Mouse (Mus musculus) heart, adult 8-10 months (tissue): ENCODE results near the gene Ccdc130. TPM values are rescaled to one million over a fixed set of nuclear protein-coding genes. Genes with fewer than 3 reads are reported as not detected.
A peak's percentile ranks its signal among the peaks of the same experiment; 100 is the strongest.

Source experiments
- microRNA-seq: library from miRNA; unstranded; fragments of <30 nt; microRNA quantifications from one replicate; pipeline ENCODE4 v1.2.0, GENCODE M21; 2022
- total RNA-seq, 4 experiments: library from RNA; stranded (reverse); gene quantifications; 2 replicates each; pipeline ENCODE4 v1.2.4; 2022

The Ccdc130 gene
- total RNA-seq, 4 experiments from 2014 or later, result 7.5 to 12.3 (median 9.8) TPM

Small RNAs within 50 kb of the gene (microRNA-seq; reads per million reads assigned to microRNA genes)
- 50,228 reads per million, percentile 98 among the genes with 10 or more reads in this experiment for gene Mir23a
- gene Mir24-2, result not detected
- 3,401 reads per million, percentile 91 among the genes with 10 or more reads in this experiment for gene Mir27a
- not detected for gene Mir3074-2

Other genes with a start within 250 kb of the Ccdc130 start
- gene Palm3, start 248.9 kb downstream of the Ccdc130 start, total RNA-seq, result under 1 TPM; 0.11 to 0.41 (median 0.23) TPM
- 1 to 10 TPM; 2.7 to 4.5 (median 3.1) TPM for gene Il27ra, start 227.8 kb downstream of the Ccdc130 start, total RNA-seq
- gene Rln3, start 225.4 kb downstream of the Ccdc130 start, total RNA-seq, result not detected
- gene Gm10643, start 205.2 kb downstream of the Ccdc130 start, total RNA-seq, result 1 to 10 TPM; 4.6 to 7.5 (median 5.4) TPM
- 10 to 100 TPM in 1 of 4 experiments, 1 to 10 TPM in 3; 6.7 to 10.0 (median 9.2) TPM for gene Rfx1, start 203.5 kb downstream of the Ccdc130 start, total RNA-seq
- gene Dcaf15, start 165.6 kb downstream of the Ccdc130 start, total RNA-seq, result 1 to 10 TPM; 6.3 to 8.2 (median 8.0) TPM
- gene Podnl1, start 144.4 kb downstream of the Ccdc130 start, total RNA-seq, result under 1 TPM in 2 of 4 experiments, not detected in 2; 0.11 TPM
- gene Cc2d1a, start 122.4 kb downstream of the Ccdc130 start, total RNA-seq, result 10 to 100 TPM; 10.9 to 14.6 (median 12.3) TPM
- 1 to 10 TPM in 1 of 4 experiments, under 1 TPM in 3; 0.17 to 1.2 (median 0.31) TPM for gene 4930432K21Rik, start 122.4 kb downstream of the Ccdc130 start, total RNA-seq
- 1 to 10 TPM in 3 of 4 experiments, under 1 TPM in 1; 0.98 to 1.7 (median 1.5) TPM for gene Nanos3, start 85.2 kb downstream of the Ccdc130 start, total RNA-seq
- gene Zswim4, start 33.3 kb downstream of the Ccdc130 start, total RNA-seq, result 1 to 10 TPM; 6.6 to 8.0 (median 7.2) TPM
- 100 to 1,000 TPM; 165 to 232 (median 189) TPM for gene D8Ertd738e, start 20.7 kb downstream of the Ccdc130 start, total RNA-seq
- gene Mri1, start 13.1 kb downstream of the Ccdc130 start, total RNA-seq, result 10 to 100 TPM; 10.5 to 15.0 (median 12.5) TPM
- 1 to 10 TPM; 1.3 to 3.6 (median 2.8) TPM for gene Cacna1a, start 118.1 kb upstream of the Ccdc130 start, total RNA-seq